Mouse (Mus musculus) heart, adult 8-10 months (tissue): ENCODE data around the gene B3gat3. TPM values are rescaled to one million over a fixed set of nuclear protein-coding genes. Genes with fewer than 3 reads are reported as not detected.
A peak's percentile ranks its signal among the peaks of the same experiment; 100 is the strongest.
"Not testable (repeated sequence)": the region's sequence is repeated elsewhere in the genome, so short reads cannot be mapped to it uniquely, and the experiment has no call there.

Experiments
- DNase-seq: peaks from one replicate; pipeline ENCODE4 v3.0.0; 2022; ENCODE audit warnings: low spot score
- total RNA-seq, 4 experiments: library from RNA; stranded (reverse); gene quantifications; 2 replicates each; pipeline ENCODE4 v1.2.4; 2022

The B3gat3 gene
- total RNA-seq, 4 experiments from 2014 or later: 39.3 to 41.5 (median 40.6) TPM

GRCm38 (mm10) chr19:8942276-8942964 lies 22.2 kb downstream of the B3gat3 start:
- DNase-seq: no peak

GRCm38 (mm10) chr19:8943047-8943446 lies 22.9 kb downstream of the B3gat3 start:
- DNase-seq: no peak

- DNase-seq: no peak
Measured at GRCm38 (mm10) chr19:8944062-8944461, 23.9 kb downstream of the B3gat3 start.

GRCm38 (mm10) chr19:8944750-8945149 lies 24.6 kb downstream of the B3gat3 start:
- peak; percentile 62 for DNase-seq

GRCm38 (mm10) chr19:8945251-8945650 lies 25.1 kb downstream of the B3gat3 start:
- DNase-seq: no peak

- no peak for DNase-seq
Measured at GRCm38 (mm10) chr19:8946929-8947328, 26.8 kb downstream of the B3gat3 start.

GRCm38 (mm10) chr19:8950190-8950589 lies 30.0 kb downstream of the B3gat3 start:
- DNase-seq: no peak

- no peak for DNase-seq
Measured at GRCm38 (mm10) chr19:8952241-8952640, 32.1 kb downstream of the B3gat3 start.

- peak; percentile 97 for DNase-seq
Measured at GRCm38 (mm10) chr19:8953135-8954039, 33.2 kb downstream of the B3gat3 start, which contains the start of gene Tut1. Tut1 (plus strand) TSS chr19:8953847.

- DNase-seq: no peak
Measured at GRCm38 (mm10) chr19:8954171-8954570, 34.0 kb downstream of the B3gat3 start.

- no peak for DNase-seq
Measured at GRCm38 (mm10) chr19:8962256-8962655, 42.1 kb downstream of the B3gat3 start.

GRCm38 (mm10) chr19:8965075-8965474 lies 44.9 kb downstream of the B3gat3 start:
- DNase-seq: no peak

- DNase-seq: no peak
Measured at GRCm38 (mm10) chr19:8965771-8966170, 45.6 kb downstream of the B3gat3 start.

- DNase-seq: no peak
Measured at GRCm38 (mm10) chr19:8966198-8966589, 46.0 kb downstream of the B3gat3 start.

- peak; percentile 99 for DNase-seq
Measured at GRCm38 (mm10) chr19:8966590-8967372, 46.6 kb downstream of the B3gat3 start, which contains the start of gene Eef1g. Eef1g (plus strand) TSS chr19:8967041.

- no peak for DNase-seq
Measured at GRCm38 (mm10) chr19:8967373-8967743, 47.2 kb downstream of the B3gat3 start.

GRCm38 (mm10) chr19:8967893-8968292 lies 47.7 kb downstream of the B3gat3 start:
- DNase-seq: no peak

GRCm38 (mm10) chr19:8972491-8972890 lies 52.3 kb downstream of the B3gat3 start:
- DNase-seq: not testable (repeated sequence)

GRCm38 (mm10) chr19:8974638-8975037 lies 54.5 kb downstream of the B3gat3 start:
- no peak for DNase-seq

- DNase-seq: no peak
Measured at GRCm38 (mm10) chr19:8975491-8975890, 55.3 kb downstream of the B3gat3 start.

- no peak for DNase-seq
Measured at GRCm38 (mm10) chr19:8976535-8976934, 56.4 kb downstream of the B3gat3 start.
